Mouse (Mus musculus) ES-Bruce4 (cell line): ENCODE results near the gene Neurod4.

ENCODE experiments used
- CTCF ChIP-seq: IDR thresholded peaks from one replicate; pipeline ENCODE4 v1.8.1; 2011; ENCODE audit warnings: low read depth, low read length
- EP300 ChIP-seq: IDR thresholded peaks from 2 replicates; pipeline ENCODE4 v1.6.1; 2011; ENCODE audit warnings: low read depth, low read length; ENCODE audit not compliant: insufficient read depth
- POLR2A ChIP-seq: IDR thresholded peaks from one replicate; pipeline ENCODE4 v1.8.1; 2011; ENCODE audit warnings: low read length; ENCODE audit not compliant: insufficient read depth

DNA sequence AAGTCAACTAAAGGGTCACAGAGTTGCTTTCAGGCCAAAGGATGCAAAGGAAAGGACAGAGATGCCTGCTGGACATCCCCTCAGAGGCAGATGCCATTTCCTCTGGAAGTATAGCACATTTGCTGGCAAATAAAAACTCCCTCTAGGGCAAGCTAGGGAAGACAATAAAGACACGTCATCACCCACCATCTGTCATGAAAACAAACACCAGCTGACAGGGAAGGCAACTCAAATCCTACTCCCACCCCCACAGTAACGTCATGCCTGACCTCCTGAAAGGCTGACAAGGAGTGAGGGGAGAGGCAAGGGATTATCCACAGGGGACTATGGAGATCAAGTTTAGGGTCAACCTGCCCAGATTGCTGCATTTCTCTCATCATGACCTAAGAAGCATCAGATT, 35.8 kb downstream of the Neurod4 start:
- TF ChIP-seq CTCF = no peak
- TF ChIP-seq EP300 = no peak
- no peak for TF ChIP-seq POLR2A
